Mouse (Mus musculus) kidney, postnatal 0 days (tissue): ENCODE results near the gene Fignl2. TPM values are rescaled to one million over a fixed set of nuclear protein-coding genes. Genes with fewer than 3 reads are reported as not detected.

Experiments
- ATAC-seq: fragments of 200-750 bp; cut with Nextera tagmentation; replicated peaks from 2 replicates; pipeline ENCODE4 v1.8.0; 2017; ENCODE audit warnings: low read depth, moderate number of reproducible peaks, moderate TSS enrichment, moderate library complexity; ENCODE audit not compliant: low FRiP score
- DNase-seq: peaks from one replicate; pipeline ENCODE4 v3.0.0-alpha.2; 2016; ENCODE audit warnings: low spot score
- H3K27ac ChIP-seq: fragments of 300-500 bp; sonication (generic); 2 replicates; pipeline ENCODE4 v1.5.1; 2014; ENCODE audit warnings: mild to moderate bottlenecking
- H3K27me3 ChIP-seq: fragments of 300-500 bp; sonication (generic); 2 replicates; pipeline ENCODE4 v1.6.1; 2014; ENCODE audit warnings: low read length, mixed read lengths; ENCODE audit not compliant: insufficient read depth
- H3K36me3 ChIP-seq: fragments of 300-500 bp; sonication (generic); 2 replicates; pipeline ENCODE4 v1.6.1; 2014; ENCODE audit warnings: low read length, mixed read lengths; ENCODE audit not compliant: insufficient read depth
- H3K4me1 ChIP-seq: fragments of 300-500 bp; sonication (generic); replicated peaks from 2 replicates; pipeline ENCODE4 v1.6.1; 2014; ENCODE audit warnings: antibody characterized with exemption, low read length, mixed read lengths; ENCODE audit not compliant: insufficient read depth
- H3K4me2 ChIP-seq: fragments of 300-500 bp; sonication (generic); 2 replicates; pipeline ENCODE4 v1.6.1; 2014; ENCODE audit warnings: mild to moderate bottlenecking, low read length, moderate library complexity, mixed read lengths
- H3K4me3 ChIP-seq: fragments of 300-500 bp; sonication (generic); replicated peaks from 2 replicates; pipeline ENCODE4 v1.5.1; 2014; ENCODE audit warnings: low read depth, low read length
- H3K9ac ChIP-seq: fragments of 300-500 bp; sonication (generic); 2 replicates; pipeline ENCODE4 v1.6.1; 2014; ENCODE audit warnings: low read depth, low read length
- H3K9me3 ChIP-seq: fragments of 300-500 bp; sonication (generic); replicated peaks from 2 replicates; pipeline ENCODE4 v1.6.1; 2016; ENCODE audit warnings: low read length, inconsistent platforms, mixed read lengths
- CTCF ChIP-seq: IDR thresholded peaks from 2 replicates; pipeline ENCODE4 v1.5.1; 2016; ENCODE audit warnings: antibody characterized with exemption, low read depth, mild to moderate bottlenecking, moderate library complexity
- WGBS: fragments of 180-500 bp; shearing (Covaris S2); extraction: QIAGEN DNeasy Blood & Tissue Kit; methylation state at CpG from one replicate; pipeline ENCODE4 v1.1.7; 2014; 5-methylcytosine and 5-hydroxymethylcytosine counted together
- polyA plus RNA-seq: library from polyadenylated mRNA; unstranded; fragments of >200 nt; fragmentation: Nextera tagmentation; extraction: Ambion mirVana; gene quantifications from 2 replicates; pipeline ENCODE4 v1.2.1, GENCODE M21; 2015

Gene Fignl2
- polyA plus RNA-seq, 1 experiment from 2014 or later, result 0.47 TPM

DNA sequence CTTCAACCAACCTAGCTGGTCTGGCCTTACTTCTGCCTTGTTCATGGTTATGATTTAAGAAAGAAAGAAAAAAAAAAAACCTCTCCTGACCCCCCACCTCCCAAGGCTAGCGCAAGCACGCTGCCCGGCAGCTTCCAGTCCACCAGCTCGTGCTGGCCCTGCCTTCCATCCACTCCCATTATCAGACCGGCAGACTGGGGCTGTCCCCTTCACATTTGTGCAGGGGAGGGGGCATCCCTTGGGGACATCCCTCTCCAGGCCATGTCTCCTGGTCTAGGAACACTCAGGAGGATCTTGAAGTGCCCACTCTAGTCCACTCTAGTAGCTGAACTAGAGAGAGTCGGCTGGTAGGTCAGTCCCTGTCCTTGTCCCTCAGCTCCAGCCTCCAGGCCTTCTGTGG, 33.8 kb downstream of the Fignl2 start:
- no peak overlapping the region for H3K4me2 ChIP-seq
- DNase-seq (no peak), ATAC-seq (no peak)
- no peak for TF ChIP-seq CTCF
- peaks cover 14% of the 10 kb centered on the region for H3K4me1 ChIP-seq
- H3K9ac ChIP-seq, result no peak overlapping the region
- no peaks in the 10 kb centered on the region for H3K36me3 ChIP-seq
- H3K27me3 ChIP-seq, result peaks cover 23% of the 10 kb centered on the region
- H3K4me3 ChIP-seq, result no peak overlapping the region
- 44% methylated on average over 6 of the region's 6 CpGs for WGBS
- H3K9me3 ChIP-seq, result no peaks in the 10 kb centered on the region
- no peak overlapping the region for H3K27ac ChIP-seq

DNA sequence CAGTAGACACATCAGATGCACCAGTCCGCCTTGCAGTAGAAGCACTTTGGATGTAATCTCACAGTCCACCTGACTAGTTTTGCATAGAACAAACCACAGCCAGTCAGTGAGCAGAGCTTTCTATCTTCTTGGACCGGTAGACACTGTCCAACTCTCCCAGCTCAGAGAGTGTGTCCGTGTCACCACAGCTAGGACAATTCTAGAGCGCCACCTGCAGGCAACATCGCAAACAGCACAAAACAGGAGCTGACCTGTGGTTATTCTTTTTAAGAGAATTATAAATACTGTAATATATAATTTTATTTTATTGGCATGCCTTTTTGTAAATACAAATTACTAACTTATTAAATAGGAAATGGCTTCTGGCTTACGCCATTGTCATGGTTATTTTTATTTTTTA, 35.8 kb downstream of the Fignl2 start:
- no peak overlapping the region for H3K4me3 ChIP-seq
- H3K4me1 ChIP-seq, result peaks cover 14% of the 10 kb centered on the region
- no peaks in the 10 kb centered on the region for H3K36me3 ChIP-seq
- no peak overlapping the region for H3K27ac ChIP-seq
- no peak overlapping the region for H3K9ac ChIP-seq
- DNase-seq (peak; percentile 74), ATAC-seq (no peak)
- H3K4me2 ChIP-seq, result no peak overlapping the region
- peaks cover 23% of the 10 kb centered on the region for H3K27me3 ChIP-seq
- no peaks in the 10 kb centered on the region for H3K9me3 ChIP-seq
- WGBS, result 29% methylated on average over 6 of the region's 6 CpGs
- TF ChIP-seq CTCF, result peak; percentile 79

DNA sequence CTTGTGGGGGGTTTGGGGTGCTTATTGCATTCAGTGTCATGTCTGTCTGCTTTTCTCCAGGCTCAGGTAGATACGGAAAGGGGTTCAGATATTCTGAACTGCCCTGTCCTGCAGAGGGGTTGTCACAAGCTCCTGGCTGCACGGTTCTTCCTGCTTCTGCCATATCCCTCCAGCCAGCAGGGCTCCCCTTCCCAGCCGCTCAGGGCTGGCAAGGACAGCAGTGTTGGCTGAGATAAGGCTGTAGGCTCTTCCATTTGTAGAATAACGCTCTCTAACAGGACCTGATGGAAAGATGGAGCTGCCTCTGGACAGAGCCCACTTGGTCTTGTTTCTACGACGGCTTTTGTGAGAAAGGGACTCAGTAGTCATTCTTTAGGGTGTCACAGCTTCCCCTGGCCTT, 36.4 kb downstream of the Fignl2 start:
- Histone ChIP-seq H3K4me1 (peaks cover 12% of the 10 kb centered on the region), H3K9me3 (no peaks in the 10 kb centered on the region), H3K27me3 (peaks cover 23% of the 10 kb centered on the region), H3K4me2 (no peak overlapping the region), H3K4me3 (no peak overlapping the region), H3K27ac (no peak overlapping the region), H3K9ac (no peak overlapping the region), H3K36me3 (no peaks in the 10 kb centered on the region)
- ATAC-seq, result no peak
- WGBS, result 71% methylated on average over 6 of the region's 6 CpGs
- TF ChIP-seq CTCF, result no peak
- no peak for DNase-seq

DNA sequence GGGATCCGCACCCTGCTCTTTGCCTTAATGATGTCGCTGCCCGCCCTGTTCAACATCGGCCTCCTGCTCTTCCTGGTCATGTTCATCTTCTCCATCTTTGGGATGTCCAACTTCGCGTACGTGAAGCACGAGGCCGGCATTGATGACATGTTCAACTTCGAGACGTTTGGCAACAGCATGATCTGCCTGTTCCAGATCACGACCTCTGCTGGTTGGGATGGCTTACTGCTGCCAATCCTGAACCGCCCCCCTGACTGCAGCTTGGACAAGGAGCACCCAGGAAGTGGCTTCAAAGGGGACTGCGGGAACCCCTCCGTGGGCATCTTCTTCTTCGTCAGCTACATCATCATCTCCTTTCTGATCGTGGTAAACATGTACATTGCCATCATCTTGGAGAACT, 38.7 kb downstream of the Fignl2 start:
- no peak overlapping the region for H3K4me2 ChIP-seq
- peak; percentile 51; the same call in 1 of the 2 replicates for TF ChIP-seq CTCF
- H3K36me3 ChIP-seq, result no peaks in the 10 kb centered on the region
- peaks cover 13% of the 10 kb centered on the region for H3K27me3 ChIP-seq
- H3K9ac ChIP-seq, result no peak overlapping the region
- 60% methylated on average over 17 of the region's 17 CpGs for WGBS
- DNase-seq, result no peak
- H3K9me3 ChIP-seq, result no peaks in the 10 kb centered on the region
- no peak for ATAC-seq
- no peaks in the 10 kb centered on the region for H3K4me1 ChIP-seq
- H3K27ac ChIP-seq, result no peak overlapping the region
- H3K4me3 ChIP-seq, result no peak overlapping the region

DNA sequence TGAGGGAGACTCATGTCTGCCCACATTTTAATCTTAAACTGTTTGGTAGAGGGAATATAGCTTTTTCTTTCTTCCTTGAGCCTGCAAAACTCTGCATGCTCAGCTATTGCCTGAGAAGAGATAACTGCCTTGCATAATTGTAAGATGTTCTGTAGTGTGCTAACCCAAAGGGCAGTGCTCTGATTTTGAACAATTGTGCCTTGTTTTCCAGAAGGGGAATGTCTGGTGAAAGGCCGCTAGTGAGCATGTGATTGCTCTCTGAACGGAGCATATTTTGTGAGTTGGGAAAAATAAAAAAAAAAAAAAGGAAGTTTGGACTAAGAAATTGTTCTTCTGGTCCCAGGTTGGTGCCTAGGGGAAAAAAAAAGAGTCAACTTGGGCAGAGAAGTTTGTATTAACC, 49.4 kb downstream of the Fignl2 start:
- no peaks in the 10 kb centered on the region for H3K27me3 ChIP-seq
- H3K9ac ChIP-seq, result no peak overlapping the region
- ATAC-seq (no peak), DNase-seq (no peak)
- no peaks in the 10 kb centered on the region for H3K9me3 ChIP-seq
- 81% methylated on average over 2 of the region's 2 CpGs for WGBS
- TF ChIP-seq CTCF, result no peak
- no peak overlapping the region for H3K4me3 ChIP-seq
- H3K4me2 ChIP-seq, result no peak overlapping the region
- no peaks in the 10 kb centered on the region for H3K4me1 ChIP-seq
- H3K36me3 ChIP-seq, result no peaks in the 10 kb centered on the region
- H3K27ac ChIP-seq, result no peak overlapping the region

DNA sequence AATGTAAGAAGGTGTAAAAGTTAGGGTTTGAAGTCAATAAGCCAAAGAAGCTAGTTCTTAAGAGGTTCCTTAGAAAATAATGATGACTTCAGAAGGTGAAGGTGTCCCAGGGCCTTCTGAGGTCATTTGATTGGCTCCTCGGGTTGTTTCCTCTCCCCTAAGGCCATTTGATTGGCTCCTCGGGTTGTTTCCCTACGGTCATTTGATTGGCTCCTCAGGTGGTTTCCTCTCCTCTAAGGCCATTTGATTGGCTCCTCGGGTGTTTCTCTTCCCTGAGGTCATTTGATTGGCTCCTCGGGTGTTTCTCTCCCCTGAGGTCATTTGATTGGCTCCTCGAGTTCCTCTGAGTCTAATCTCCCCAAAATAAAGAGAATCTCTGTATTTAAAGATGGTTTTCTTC, 67.0 kb downstream of the Fignl2 start:
- no peaks in the 10 kb centered on the region for H3K27me3 ChIP-seq

DNA sequence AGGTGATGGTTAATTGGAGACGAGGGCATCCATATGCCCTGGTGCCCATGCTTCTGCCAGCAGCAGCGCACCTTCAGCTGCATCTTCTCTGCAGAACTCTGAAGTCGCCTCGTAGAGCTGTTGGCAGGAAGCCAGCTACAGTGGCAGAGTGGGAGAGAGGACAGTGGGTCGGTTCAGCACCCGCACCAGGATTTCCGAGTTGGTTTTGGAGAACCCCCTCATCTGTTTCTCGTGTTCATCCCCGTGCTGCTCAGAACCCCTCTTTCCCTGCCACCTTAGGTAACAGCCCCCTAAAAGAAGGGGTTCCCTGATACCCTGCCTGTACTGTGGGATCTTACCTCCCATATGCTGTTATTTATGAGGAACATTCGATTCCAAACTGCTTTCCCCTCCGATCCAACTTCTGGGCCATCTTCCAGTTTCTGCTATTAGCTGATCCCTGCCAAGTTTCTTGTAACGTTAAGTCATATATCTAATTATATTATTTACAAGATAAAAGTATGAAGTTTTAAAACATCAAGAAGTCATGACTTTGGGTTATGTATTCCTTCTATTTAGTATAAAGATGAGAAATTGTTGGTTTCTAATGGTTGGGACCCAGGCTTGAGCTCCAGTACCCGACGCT, 69.9 kb downstream of the Fignl2 start:
- TF ChIP-seq CTCF, result no peak
- no peak overlapping the region for H3K9ac ChIP-seq

More for the DNA sequence above, 67.0 kb downstream of the Fignl2 start:
- Histone ChIP-seq H3K4me3 (no peak overlapping the region), H3K9ac (no peak overlapping the region), H3K4me1 (no peaks in the 10 kb centered on the region), H3K4me2 (no peak overlapping the region), H3K27ac (no peak overlapping the region), H3K36me3 (no peaks in the 10 kb centered on the region), H3K9me3 (no peaks in the 10 kb centered on the region)
- DNase-seq (no peak), ATAC-seq (no peak)
- WGBS, result 89% methylated on average over 6 of the region's 6 CpGs
- no peak for TF ChIP-seq CTCF

More for the DNA sequence above, 69.9 kb downstream of the Fignl2 start:
- 67% methylated on average over 14 of the region's 14 CpGs for WGBS
- H3K4me3 ChIP-seq, result no peak overlapping the region
- H3K27me3 ChIP-seq, result no peaks in the 10 kb centered on the region
- H3K9me3 ChIP-seq, result no peaks in the 10 kb centered on the region
- DNase-seq (peak; percentile 59), ATAC-seq (no peak)
- H3K4me1 ChIP-seq, result no peaks in the 10 kb centered on the region
- H3K36me3 ChIP-seq, result no peaks in the 10 kb centered on the region
- no peak overlapping the region for H3K27ac ChIP-seq
- no peak overlapping the region for H3K4me2 ChIP-seq
